Mouse (Mus musculus) urinary bladder, postnatal 14 days (tissue): ENCODE measurements around the gene Dennd4b.
"Not testable (repeated sequence)": the region's sequence is repeated elsewhere in the genome, so short reads cannot be mapped to it uniquely, and the experiment has no call there.

Source experiments
- DNase-seq: peaks from one replicate; pipeline ENCODE4 v3.0.0; 2021; ENCODE audit warnings: low spot score

Gene Dennd4b

GRCm38 (mm10) chr3:90265034-90265931, at the start of gene Dennd4b:
Gene Dennd4b, plus strand, starts transcription at chr3:90265185.
- peak; percentile 92 for DNase-seq

GRCm38 (mm10) chr3:90215825-90216380, 49.1 kb upstream of the Dennd4b start:
- DNase-seq = no peak

GRCm38 (mm10) chr3:90220088-90220487, 44.9 kb upstream of the Dennd4b start:
- peak; percentile 47 for DNase-seq

GRCm38 (mm10) chr3:90220531-90220951, 44.4 kb upstream of the Dennd4b start:
- DNase-seq = peak; percentile 84

- no peak for DNase-seq
These were observed 43.9 kb upstream of the Dennd4b start for GRCm38 (mm10) chr3:90221123-90221522.

GRCm38 (mm10) chr3:90222455-90222854, 42.5 kb upstream of the Dennd4b start:
- no peak for DNase-seq

- DNase-seq = no peak
These were observed 42.0 kb upstream of the Dennd4b start for GRCm38 (mm10) chr3:90222941-90223340.

- no peak for DNase-seq
These were observed 40.7 kb upstream of the Dennd4b start for GRCm38 (mm10) chr3:90224331-90224730.

- DNase-seq = no peak
These were observed 33.9 kb upstream of the Dennd4b start for GRCm38 (mm10) chr3:90231075-90231474.

GRCm38 (mm10) chr3:90231507-90232333, 33.3 kb upstream of the Dennd4b start, which contains the start of gene Jtb:
Gene Jtb, plus strand, starts transcription at chr3:90231597.
- peak; percentile 94 for DNase-seq

- no peak for DNase-seq
These were observed 23.7 kb upstream of the Dennd4b start for GRCm38 (mm10) chr3:90241251-90241650.

- DNase-seq = no peak
These were observed 23.2 kb upstream of the Dennd4b start for GRCm38 (mm10) chr3:90241669-90242358.

- peak; percentile 47 for DNase-seq
These were observed 21.8 kb upstream of the Dennd4b start, which contains the start of gene Creb3l4 for GRCm38 (mm10) chr3:90242984-90243775. Gene Creb3l4, minus strand, starts transcription at chr3:90243512.

GRCm38 (mm10) chr3:90245406-90245805, 19.6 kb upstream of the Dennd4b start:
- DNase-seq = no peak

- peak; percentile 27 for DNase-seq
These were observed 17.4 kb upstream of the Dennd4b start for GRCm38 (mm10) chr3:90247630-90247959.

- DNase-seq = peak; percentile 94
These were observed 16.8 kb upstream of the Dennd4b start, which contains the start of gene Slc39a1 for GRCm38 (mm10) chr3:90247960-90248745. Gene Slc39a1, plus strand, starts transcription at chr3:90248172.

GRCm38 (mm10) chr3:90248746-90249100, 16.3 kb upstream of the Dennd4b start:
- peak; percentile 41 for DNase-seq

GRCm38 (mm10) chr3:90250791-90251190, 14.2 kb upstream of the Dennd4b start:
- DNase-seq = no peak

- not testable (repeated sequence) for DNase-seq
These were observed 13.2 kb upstream of the Dennd4b start for GRCm38 (mm10) chr3:90251731-90252226.

- not testable (repeated sequence) for DNase-seq
These were observed 12.3 kb upstream of the Dennd4b start for GRCm38 (mm10) chr3:90252659-90253058.
